Mouse (Mus musculus) CD4-positive naive resting alpha-beta T cell, adult 57 days (primary cell): ENCODE results near the gene Eif2b3. TPM values are rescaled to one million over a fixed set of nuclear protein-coding genes. Genes with fewer than 3 reads are reported as not detected.

Experiments
- total RNA-seq: library from RNA; stranded (reverse); gene quantifications from one replicate; pipeline ENCODE4 v1.2.4, GENCODE M21; 2023

Eif2b3 gene
- 27.5 TPM for total RNA-seq

DNA sequence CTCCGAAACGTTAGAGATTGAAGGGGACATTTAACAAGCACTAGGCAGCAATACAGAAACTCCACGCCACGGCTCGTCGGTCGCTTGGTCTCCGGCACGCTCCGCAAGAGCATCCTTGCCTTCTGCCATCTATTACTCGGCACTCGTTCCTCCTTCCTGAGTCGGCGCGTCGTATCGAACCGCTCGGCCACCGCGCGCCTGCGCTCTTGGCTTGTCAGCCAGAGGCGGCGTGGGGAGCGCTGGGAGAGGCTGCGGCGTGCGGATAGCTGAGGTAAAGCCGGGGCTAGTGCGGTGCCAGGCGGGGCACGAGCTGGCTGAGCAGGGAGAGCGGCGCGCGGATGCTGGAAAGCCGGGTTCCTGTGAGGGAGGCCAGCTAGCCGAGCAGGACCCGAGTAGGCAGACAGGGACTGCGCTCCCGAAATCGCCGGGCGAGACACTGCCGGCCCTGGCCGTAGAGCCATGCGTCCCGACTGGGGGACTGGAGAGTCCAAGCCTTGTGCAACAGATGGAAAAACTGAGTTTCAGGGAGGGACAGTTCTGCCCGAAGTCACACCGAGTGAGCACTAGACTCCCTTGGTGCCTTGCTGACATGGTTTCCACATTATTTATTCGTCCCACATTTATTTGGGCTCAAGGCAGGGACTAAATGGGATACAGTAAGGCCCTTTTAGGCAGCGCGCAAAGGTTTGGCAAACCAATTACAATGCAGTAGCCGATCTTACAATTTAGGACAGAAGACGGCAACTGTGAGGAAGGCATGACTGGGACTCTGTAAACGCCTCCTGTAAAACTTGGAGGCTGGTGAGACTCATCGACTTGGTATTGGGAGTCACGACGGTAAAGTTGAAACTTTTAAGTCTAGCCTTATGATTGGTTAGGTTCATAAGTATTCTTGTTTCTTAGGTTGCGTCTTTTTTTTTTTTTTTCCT lies at the start of gene Eif2b3:
Gene Eif2b3, plus strand, starts transcription at position 197 of the 929 bp plus-strand sequence.

DNA sequence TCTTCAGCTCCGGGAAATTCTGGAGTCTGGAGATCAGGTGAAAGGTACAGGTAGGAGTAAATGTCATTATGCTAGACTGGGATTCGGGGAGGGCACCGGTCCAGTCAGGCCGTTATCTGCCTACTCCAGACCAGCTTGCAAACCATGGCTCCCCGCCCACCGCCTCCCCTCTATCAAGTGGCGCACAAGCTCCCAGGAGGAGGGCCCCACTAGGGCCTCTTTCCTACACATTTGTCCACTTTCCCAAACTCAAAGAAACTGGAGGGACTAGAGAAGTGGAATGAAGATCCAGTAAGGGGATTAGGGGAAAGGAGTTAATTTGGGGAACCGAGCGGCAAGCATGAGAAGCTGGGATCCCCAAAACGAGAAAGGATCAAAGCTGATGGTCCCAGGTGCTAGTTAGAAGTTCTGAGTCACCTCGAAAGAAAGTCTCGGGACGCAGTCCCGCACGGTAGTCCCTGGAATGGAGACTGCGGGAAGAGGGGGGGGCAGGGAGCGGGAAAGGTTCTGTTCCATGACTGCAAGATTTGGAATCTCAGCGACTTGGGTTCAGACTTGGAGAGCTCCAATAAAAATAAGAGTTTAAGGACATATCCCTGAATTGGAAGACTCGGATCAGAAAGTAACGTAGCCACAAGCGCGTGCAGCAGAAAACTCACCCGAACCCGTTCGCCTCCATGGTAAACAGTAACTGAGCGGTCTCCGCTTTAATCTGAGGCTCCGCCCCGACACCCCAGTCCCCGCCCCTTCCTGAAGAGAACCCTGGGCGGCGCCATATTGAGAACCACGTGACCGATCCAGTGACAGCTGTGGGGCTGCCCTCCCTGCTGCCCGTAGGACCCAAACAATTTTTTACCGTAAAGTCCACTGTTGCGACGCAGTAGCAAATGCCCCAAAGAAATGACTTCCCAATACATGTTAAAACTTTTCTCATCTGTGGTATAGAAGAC lies 25.3 kb upstream of the Eif2b3 start, which contains the start of gene Urod:
Gene Urod, minus strand, starts transcription at position 742 of the 950 bp plus-strand sequence.

GRCm38 (mm10) chr4:116995131-116995797 lies 23.9 kb upstream of the Eif2b3 start, which contains the start of gene Hectd3:
Hectd3 (plus strand) TSS chr4:116995317.

DNA sequence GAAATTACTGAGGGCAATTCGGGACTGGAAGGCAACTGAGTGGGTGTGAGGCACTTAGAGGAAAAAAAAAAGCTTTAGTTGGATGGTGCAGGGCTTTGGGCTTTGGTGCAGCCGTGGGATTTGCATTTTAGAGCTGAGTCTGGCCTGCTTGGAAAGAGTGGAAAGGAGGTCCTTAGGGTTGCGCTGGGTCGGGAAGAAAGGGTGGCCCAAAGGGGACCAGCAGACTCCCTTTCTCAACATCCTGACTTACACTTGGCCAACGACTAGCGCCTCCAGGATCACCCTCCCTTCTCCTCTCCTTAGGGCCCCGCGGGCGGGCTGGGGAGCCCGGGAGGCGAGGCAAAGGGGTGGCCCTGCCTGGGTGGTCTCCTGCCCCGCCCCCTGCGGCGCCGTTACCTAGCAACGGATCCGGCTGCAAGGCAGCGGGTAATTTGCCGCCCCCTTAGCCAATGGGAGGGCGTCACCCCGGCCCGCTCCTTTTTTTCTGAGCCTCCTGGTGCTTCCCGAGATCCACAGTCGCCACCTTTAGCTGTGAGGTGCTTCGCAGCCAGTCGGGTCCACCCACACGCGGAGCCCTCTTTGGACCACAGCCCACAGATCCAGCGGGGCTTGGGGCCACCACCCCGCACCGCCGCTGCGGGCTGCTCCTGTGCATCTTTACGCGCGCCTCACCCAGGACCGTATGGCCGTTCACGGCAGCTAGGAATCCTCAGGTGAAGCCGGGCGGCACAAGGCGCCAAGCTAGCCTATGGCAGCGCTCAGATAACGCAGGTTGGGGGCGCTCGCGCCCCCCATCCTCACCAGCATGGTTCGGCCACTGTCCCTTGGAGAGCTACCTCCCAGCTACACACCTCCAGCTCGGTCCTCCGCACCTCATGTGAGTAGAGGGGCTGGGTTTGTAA lies 76.6 kb downstream of the Eif2b3 start, which contains the start of gene Ptch2:
Gene Ptch2, plus strand, starts transcription at position 525 of the 902 bp plus-strand sequence.

GRCm38 (mm10) chr4:117125348-117125909 lies 106.2 kb downstream of the Eif2b3 start, which contains the start of gene Btbd19:
Btbd19 (minus strand) TSS chr4:117125725.

GRCm38 (mm10) chr4:117126675-117127290 lies 107.6 kb downstream of the Eif2b3 start, which contains the start of gene Tctex1d4:
Tctex1d4 (plus strand) TSS chr4:117126794.

DNA sequence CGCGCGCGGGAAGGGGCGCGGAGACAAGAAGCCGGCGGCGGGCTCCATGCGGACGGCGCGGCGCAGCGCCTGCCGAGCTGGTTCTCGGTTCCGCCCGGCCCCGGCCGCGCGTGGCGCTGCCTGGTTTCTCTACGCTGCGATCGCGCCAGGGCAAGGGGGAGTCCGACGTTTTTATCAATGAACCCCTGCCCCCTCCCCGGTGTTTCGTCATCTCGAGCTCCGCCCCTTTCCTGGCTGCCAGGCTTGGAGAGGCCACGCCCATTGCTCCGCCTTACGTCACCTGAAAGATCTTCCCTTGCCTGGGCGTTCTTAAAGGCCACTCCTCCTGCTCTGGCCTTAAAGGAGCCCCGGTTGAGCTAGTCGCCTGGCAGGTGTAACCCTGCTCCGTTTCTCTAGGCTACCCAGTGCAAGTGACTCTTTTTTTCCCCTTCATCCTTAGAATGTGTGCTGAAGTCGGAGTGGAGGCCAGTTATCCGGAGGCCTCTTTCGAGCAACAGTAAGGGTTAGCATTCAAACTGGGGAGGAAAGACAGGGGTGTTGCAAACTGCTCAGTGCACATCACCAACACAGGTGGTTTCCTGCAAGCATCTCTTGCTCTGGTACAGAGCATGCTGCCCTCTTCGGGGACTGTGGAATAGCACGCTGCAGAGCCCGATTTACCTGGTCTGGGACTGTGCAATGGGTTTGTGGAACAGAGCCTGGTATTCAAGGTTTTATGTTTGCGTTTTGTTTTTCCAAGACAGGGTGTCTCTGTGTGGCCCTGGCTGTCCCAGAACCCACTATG lies 114.8 kb downstream of the Eif2b3 start, which contains the start of gene Plk3:
Gene Plk3, minus strand, starts transcription at position 147 of the 784 bp plus-strand sequence.

Other genes starting within 250 kb of the Eif2b3 start
- gene Toe1, start 211.8 kb upstream of the Eif2b3 start, total RNA-seq: 50.5 TPM
- gene Mutyh, start 211.7 kb upstream of the Eif2b3 start, total RNA-seq: 11.8 TPM
- gene Hpdl, start 197.7 kb upstream of the Eif2b3 start, total RNA-seq: not detected
- 0.18 TPM for gene Zswim5, start 142.0 kb upstream of the Eif2b3 start, total RNA-seq
- 43.5 TPM for gene Urod, start 25.0 kb upstream of the Eif2b3 start, total RNA-seq
- gene Hectd3, start 24.1 kb upstream of the Eif2b3 start, total RNA-seq: 39.6 TPM
- 0.21 TPM for gene Ptch2, start 76.7 kb downstream of the Eif2b3 start, total RNA-seq
- gene Btbd19, start 106.3 kb downstream of the Eif2b3 start, total RNA-seq: 22.4 TPM
- not detected for gene Tctex1d4, start 107.4 kb downstream of the Eif2b3 start, total RNA-seq
- 57.1 TPM for gene Plk3, start 114.6 kb downstream of the Eif2b3 start, total RNA-seq
- gene Rps8, start 136.8 kb downstream of the Eif2b3 start, total RNA-seq: 2,782 TPM
- gene Kif2c, start 163.2 kb downstream of the Eif2b3 start, total RNA-seq: not detected
- not detected for gene Tmem53, start 232.5 kb downstream of the Eif2b3 start, total RNA-seq
- not detected for gene Armh1, start 232.7 kb downstream of the Eif2b3 start, total RNA-seq